Mouse (Mus musculus) stomach, postnatal 0 days (tissue): ENCODE data around the gene Acss1.

Experiments
- CTCF ChIP-seq: IDR thresholded peaks from 2 replicates; pipeline ENCODE4 v1.5.1; 2016; ENCODE audit warnings: antibody characterized with exemption, low read depth, mild to moderate bottlenecking, moderate library complexity
- EP300 ChIP-seq: optimal IDR thresholded peaks from 2 replicates; pipeline ENCODE3; 2016; ENCODE audit warnings: antibody characterized with exemption

- TF ChIP-seq CTCF (peak; percentile 91), EP300 (no peak)
Measured at GRCm38 (mm10) chr2:150674900-150675299, 6.6 kb upstream of the Acss1 start.
